Mouse (Mus musculus) thymus, adult 2 months (tissue): ENCODE results near the gene Fbxw24.
"Not testable (repeated sequence)": the region's sequence is repeated elsewhere in the genome, so short reads cannot be mapped to it uniquely, and the experiment has no call there.

Experiments
- CTCF ChIP-seq: fragments of 200-500 bp; IDR thresholded peaks from 2 replicates; pipeline ENCODE4 v1.5.1; 2012; ENCODE audit warnings: mild to moderate bottlenecking, control low read depth, low read length, moderate library complexity, borderline replicate concordance; ENCODE audit not compliant: control insufficient read depth, poor library complexity, insufficient read depth; ENCODE audit errors: extremely low read depth
- POLR2A ChIP-seq: fragments of 200-500 bp; IDR thresholded peaks from 2 replicates; pipeline ENCODE4 v1.6.1; 2012; ENCODE audit warnings: mild to moderate bottlenecking, low read length, control low read depth, moderate library complexity; ENCODE audit not compliant: control insufficient read depth, poor library complexity, insufficient read depth; ENCODE audit errors: extremely low read depth

DNA sequence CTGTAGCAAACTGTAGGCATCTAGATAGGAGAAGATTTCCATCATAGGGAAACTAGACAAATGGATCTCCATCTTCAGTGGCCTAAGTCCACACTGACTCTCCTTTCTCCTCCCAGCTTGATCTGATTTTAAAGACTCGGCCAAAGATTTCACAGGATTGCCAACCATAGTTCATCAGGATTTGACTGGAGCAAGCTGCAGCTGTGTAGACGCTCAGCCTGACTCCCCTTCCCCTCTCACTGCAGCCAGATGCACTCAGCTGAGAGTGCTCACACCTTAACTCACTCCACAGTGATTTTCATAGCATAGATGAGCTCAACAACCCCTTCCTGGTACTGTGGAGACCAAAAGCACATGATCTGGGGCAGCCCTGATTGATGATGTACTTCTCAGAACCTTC is at the start of gene Fbxw24:
- not testable (repeated sequence) for TF ChIP-seq POLR2A, CTCF
